Mouse (Mus musculus): ENCODE data around the gene Tspan12. TPM values are rescaled to one million over a fixed set of nuclear protein-coding genes. Genes with fewer than 3 reads are reported as not detected.
"Not testable (repeated sequence)": the region's sequence is repeated elsewhere in the genome, so short reads cannot be mapped to it uniquely, and the experiment has no call there.

Tspan12 gene
- polyA plus RNA-seq, 1 experiment, result 11.8 TPM

GRCm38 (mm10) chr6:21790550-21791086 lies 61.7 kb downstream of the Tspan12 start:
- peaks cover 6% of the 10 kb centered on the region for H3K36me3 ChIP-seq (ENCODE audit: control insufficient read depth, insufficient read depth)
- TF ChIP-seq MAX (IDR thresholded peaks at IDR 0.05; ENCODE audit: low read depth), result no peak
- no peak for TF ChIP-seq TCF12 (IDR thresholded peaks at IDR 0.05; ENCODE audit: insufficient read depth, poor library complexity, severe bottlenecking)
- TF ChIP-seq E2F4 (IDR thresholded peaks at IDR 0.05; ENCODE audit: insufficient read depth), result no peak
- TF ChIP-seq TCF3 (IDR thresholded peaks at IDR 0.05; ENCODE audit: insufficient read length, low read depth), result no peak
- no peak for TF ChIP-seq POLR2AphosphoS2 (IDR thresholded peaks at IDR 0.05; ENCODE audit: insufficient read length, low read depth)
- no peak overlapping the region for H3K4me3 ChIP-seq
- H3K4me2 ChIP-seq (ENCODE audit: low read depth), result no peak overlapping the region
- H3ac ChIP-seq (ENCODE audit: control insufficient read depth, insufficient read length), result no peak overlapping the region
- no peaks in the 10 kb centered on the region for H3K79me2 ChIP-seq (ENCODE audit: control insufficient read depth, insufficient read depth)
- H3K27me3 ChIP-seq (ENCODE audit: control insufficient read depth, insufficient read depth, insufficient read length), result no peaks in the 10 kb centered on the region

- no peak overlapping the region for H3ac ChIP-seq (ENCODE audit: control insufficient read depth, insufficient read length)
- TF ChIP-seq E2F4 (IDR thresholded peaks at IDR 0.05; ENCODE audit: insufficient read depth), result no peak
- TF ChIP-seq POLR2A (IDR thresholded peaks at IDR 0.05; ENCODE audit: insufficient read length, low read depth), result no peak
- TF ChIP-seq MYOD1 (IDR thresholded peaks at IDR 0.05; ENCODE audit: control insufficient read depth in 1 of 3, insufficient read length in 2 of 3, low read depth in 2 of 3), result no peak
- TF ChIP-seq TCF3 (IDR thresholded peaks at IDR 0.05; ENCODE audit: insufficient read length, low read depth), result no peak
- no peak for TF ChIP-seq POLR2AphosphoS2 (IDR thresholded peaks at IDR 0.05; ENCODE audit: insufficient read length, low read depth)
- no peak for TF ChIP-seq SRF (IDR thresholded peaks at IDR 0.05; ENCODE audit: control insufficient read depth, insufficient read length, low read depth)
- no peak for TF ChIP-seq CEBPB (IDR thresholded peaks at IDR 0.05; ENCODE audit: insufficient read depth, poor library complexity, severe bottlenecking)
- no peak for TF ChIP-seq TCF12 (IDR thresholded peaks at IDR 0.05; ENCODE audit: insufficient read depth, poor library complexity, severe bottlenecking)
- no peak for TF ChIP-seq MYOG (IDR thresholded peaks at IDR 0.05; ENCODE audit: control insufficient read depth in 1 of 3, insufficient read depth in 1 of 3, insufficient read length in 2 of 3, low read depth in 2 of 3)
- TF ChIP-seq USF1 (IDR thresholded peaks at IDR 0.05; ENCODE audit: low read depth), result no peak
- no peak for TF ChIP-seq REST (IDR thresholded peaks at IDR 0.05; ENCODE audit: insufficient read depth, insufficient read length)
- TF ChIP-seq MAX (IDR thresholded peaks at IDR 0.05; ENCODE audit: low read depth), result no peak
- H3K4me3 ChIP-seq, result no peak overlapping the region
- H3K36me3 ChIP-seq (ENCODE audit: control insufficient read depth, insufficient read depth), result peaks cover 7% of the 10 kb centered on the region
- H3K4me2 ChIP-seq (ENCODE audit: low read depth), result no peak overlapping the region
- H3K27me3 ChIP-seq (ENCODE audit: control insufficient read depth, insufficient read depth, insufficient read length), result no peaks in the 10 kb centered on the region
- H3K79me2 ChIP-seq (ENCODE audit: control insufficient read depth, insufficient read depth), result no peaks in the 10 kb centered on the region
Observed at GRCm38 (mm10) chr6:21790036-21790435, 62.3 kb downstream of the Tspan12 start.

- H3K36me3 ChIP-seq (ENCODE audit: control insufficient read depth, insufficient read depth); H3K4me3 ChIP-seq; H3K79me2 ChIP-seq (ENCODE audit: control insufficient read depth, insufficient read depth); H3K27me3 ChIP-seq (ENCODE audit: control insufficient read depth, insufficient read depth, insufficient read length); H3K4me2 ChIP-seq (ENCODE audit: low read depth); H3ac ChIP-seq (ENCODE audit: control insufficient read depth, insufficient read length): not testable (repeated sequence)
Observed at GRCm38 (mm10) chr6:21789582-21789981, 62.7 kb downstream of the Tspan12 start.

- Histone ChIP-seq H3K4me3 (no peak overlapping the region), H3K79me2 (ENCODE audit: control insufficient read depth, insufficient read depth) (no peaks in the 10 kb centered on the region), H3ac (ENCODE audit: control insufficient read depth, insufficient read length) (no peak overlapping the region), H3K27me3 (ENCODE audit: control insufficient read depth, insufficient read depth, insufficient read length) (no peaks in the 10 kb centered on the region), H3K36me3 (ENCODE audit: control insufficient read depth, insufficient read depth) (peaks cover 7% of the 10 kb centered on the region), H3K4me2 (ENCODE audit: low read depth) (no peak overlapping the region)
- TF ChIP-seq MAX (IDR thresholded peaks at IDR 0.05; ENCODE audit: low read depth), result no peak
- TF ChIP-seq POLR2AphosphoS2 (IDR thresholded peaks at IDR 0.05; ENCODE audit: insufficient read length, low read depth), result no peak
- TF ChIP-seq E2F4 (IDR thresholded peaks at IDR 0.05; ENCODE audit: insufficient read depth), result no peak
- no peak for TF ChIP-seq POLR2A (IDR thresholded peaks at IDR 0.05; ENCODE audit: insufficient read length, low read depth)
- TF ChIP-seq TCF12 (IDR thresholded peaks at IDR 0.05; ENCODE audit: insufficient read depth, poor library complexity, severe bottlenecking), result no peak
- TF ChIP-seq MYOG (IDR thresholded peaks at IDR 0.05; ENCODE audit: control insufficient read depth in 1 of 3, insufficient read depth in 1 of 3, insufficient read length in 2 of 3, low read depth in 2 of 3), result no peak
- no peak for TF ChIP-seq MYOD1 (IDR thresholded peaks at IDR 0.05; ENCODE audit: control insufficient read depth in 1 of 3, insufficient read length in 2 of 3, low read depth in 2 of 3)
- no peak for TF ChIP-seq SRF (IDR thresholded peaks at IDR 0.05; ENCODE audit: control insufficient read depth, insufficient read length, low read depth)
- no peak for TF ChIP-seq REST (IDR thresholded peaks at IDR 0.05; ENCODE audit: insufficient read depth, insufficient read length)
- TF ChIP-seq USF1 (IDR thresholded peaks at IDR 0.05; ENCODE audit: low read depth), result no peak
- TF ChIP-seq CEBPB (IDR thresholded peaks at IDR 0.05; ENCODE audit: insufficient read depth, poor library complexity, severe bottlenecking), result no peak
- no peak for TF ChIP-seq TCF3 (IDR thresholded peaks at IDR 0.05; ENCODE audit: insufficient read length, low read depth)
Observed at GRCm38 (mm10) chr6:21787757-21788156, 64.6 kb downstream of the Tspan12 start.

- no peaks in the 10 kb centered on the region for H3K79me2 ChIP-seq (ENCODE audit: control insufficient read depth, insufficient read depth)
- TF ChIP-seq POLR2A (IDR thresholded peaks at IDR 0.05; ENCODE audit: insufficient read length, low read depth) (no peak), USF1 (IDR thresholded peaks at IDR 0.05; ENCODE audit: low read depth) (no peak), POLR2AphosphoS2 (IDR thresholded peaks at IDR 0.05; ENCODE audit: insufficient read length, low read depth) (no peak), REST (IDR thresholded peaks at IDR 0.05; ENCODE audit: insufficient read depth, insufficient read length) (no peak), MYOD1 (IDR thresholded peaks at IDR 0.05; ENCODE audit: control insufficient read depth in 1 of 3, insufficient read length in 2 of 3, low read depth in 2 of 3) (no peak)
Observed at GRCm38 (mm10) chr6:21787274-21787673, 65.0 kb downstream of the Tspan12 start.

More at GRCm38 (mm10) chr6:21787274-21787673, 65.0 kb downstream of the Tspan12 start:
- no peak overlapping the region for H3K4me3 ChIP-seq
- no peak overlapping the region for H3ac ChIP-seq (ENCODE audit: control insufficient read depth, insufficient read length)
- H3K36me3 ChIP-seq (ENCODE audit: control insufficient read depth, insufficient read depth), result peaks cover 7% of the 10 kb centered on the region
- no peaks in the 10 kb centered on the region for H3K27me3 ChIP-seq (ENCODE audit: control insufficient read depth, insufficient read depth, insufficient read length)
- H3K4me2 ChIP-seq (ENCODE audit: low read depth), result no peak overlapping the region

Measured in myocyte (in vitro differentiated cells).